Mouse (Mus musculus): ENCODE data around the gene Gpr156.

GRCm38 (mm10) chr16:37992806-37993205 is 76.5 kb downstream of the Gpr156 start:
- no peak for TF ChIP-seq ZMIZ1 (IDR thresholded peaks at IDR 0.05; ENCODE audit: low read depth, low read length)
- no peak for TF ChIP-seq ZC3H11A (IDR thresholded peaks at IDR 0.05; ENCODE audit: low read depth, low read length)
- no peak for TF ChIP-seq RAD21 (IDR thresholded peaks at IDR 0.05; ENCODE audit: low read depth, low read length)
- no peak for TF ChIP-seq EP300 (IDR thresholded peaks at IDR 0.05; ENCODE audit: low read length)
- no peak for TF ChIP-seq POLR2AphosphoS2 (IDR thresholded peaks at IDR 0.05; ENCODE audit: low read depth, low read length)
- TF ChIP-seq POLR2A (IDR thresholded peaks at IDR 0.05; ENCODE audit: low read depth, low read length) = no peak

All from CH12.LX (cell line).